Mouse (Mus musculus) limb, embryonic 12.5 days (tissue): ENCODE results near the gene Gal. TPM values are rescaled to one million over a fixed set of nuclear protein-coding genes. Genes with fewer than 3 reads are reported as not detected.

Experiments used
- ATAC-seq: fragments of 200-750 bp; cut with Nextera tagmentation; 2 replicates; pipeline ENCODE4 v1.8.0; 2017; ENCODE audit warnings: low read depth, moderate TSS enrichment; ENCODE audit not compliant: insufficient number of reproducible peaks, insufficient read depth, low FRiP score, low TSS enrichment
- H3K27ac ChIP-seq: fragments of 300-500 bp; sonication (generic); 2 replicates; pipeline ENCODE4 v1.5.1; 2016; ENCODE audit warnings: mild to moderate bottlenecking, moderate library complexity
- H3K27me3 ChIP-seq: fragments of 300-500 bp; sonication (generic); 2 replicates; pipeline ENCODE4 v1.6.1; 2016; ENCODE audit warnings: mild to moderate bottlenecking, moderate library complexity
- H3K36me3 ChIP-seq: fragments of 300-500 bp; sonication (generic); 2 replicates; pipeline ENCODE4 v1.6.1; 2016; ENCODE audit warnings: mild to moderate bottlenecking, moderate library complexity
- H3K4me1 ChIP-seq: fragments of 300-500 bp; sonication (generic); replicated peaks from 2 replicates; pipeline ENCODE4 v1.6.1; 2016
- H3K4me2 ChIP-seq: fragments of 300-500 bp; sonication (generic); 2 replicates; pipeline ENCODE4 v1.6.1; 2016; ENCODE audit warnings: mild to moderate bottlenecking, moderate library complexity
- H3K4me3 ChIP-seq: fragments of 300-500 bp; sonication (generic); replicated peaks from 2 replicates; pipeline ENCODE4 v1.5.1; 2016; ENCODE audit warnings: mild to moderate bottlenecking
- H3K9ac ChIP-seq: fragments of 300-500 bp; sonication (generic); replicated peaks from 2 replicates; pipeline ENCODE4 v1.6.1; 2016; ENCODE audit warnings: mild to moderate bottlenecking, moderate library complexity
- H3K9me3 ChIP-seq: fragments of 300-500 bp; sonication (generic); 2 replicates; pipeline ENCODE4 v1.6.1; 2016; ENCODE audit warnings: mild to moderate bottlenecking, moderate library complexity
- WGBS: fragments of 180-500 bp; shearing (Covaris S2); methylation state at CpG from one replicate; pipeline ENCODE4 v1.1.7; 2016; 5-methylcytosine and 5-hydroxymethylcytosine counted together
- polyA plus RNA-seq: library from polyadenylated mRNA; unstranded; fragments of >200 nt; fragmentation: Nextera tagmentation; extraction: Ambion mirVana; gene quantifications from 2 replicates; pipeline ENCODE4 v1.2.1, GENCODE M21; 2016

The Gal gene
- polyA plus RNA-seq, 1 experiment from 2014 or later, result 2.5 TPM

GRCm38 (mm10) chr19:3388629-3389057, 25.7 kb downstream of the Gal start, which contains the start of gene Tesmin:
Tesmin (plus strand) TSS chr19:3388857.
- peak within 1 kb of the TSS; percentile 81 for H3K4me2 ChIP-seq
- no peak within 1 kb of the TSS for H3K27ac ChIP-seq
- peak within 1 kb of the TSS; percentile 57; the same call in 1 of the 2 replicates for H3K9ac ChIP-seq
- peak; percentile 76 for ATAC-seq
- H3K4me1 ChIP-seq, result peaks cover 4% of the 10 kb centered on the region; the same call in 1 of the 2 replicates
- 3% methylated on average over 32 of the region's 33 CpGs for WGBS
- H3K27me3 ChIP-seq, result no peaks in the 10 kb centered on the region
- H3K9me3 ChIP-seq, result peaks cover 10% of the 10 kb centered on the region
- peaks cover 5% of the 10 kb centered on the region; the same call in 1 of the 2 replicates for H3K36me3 ChIP-seq
- H3K4me3 ChIP-seq, result peak within 1 kb of the TSS; percentile 49

DNA sequence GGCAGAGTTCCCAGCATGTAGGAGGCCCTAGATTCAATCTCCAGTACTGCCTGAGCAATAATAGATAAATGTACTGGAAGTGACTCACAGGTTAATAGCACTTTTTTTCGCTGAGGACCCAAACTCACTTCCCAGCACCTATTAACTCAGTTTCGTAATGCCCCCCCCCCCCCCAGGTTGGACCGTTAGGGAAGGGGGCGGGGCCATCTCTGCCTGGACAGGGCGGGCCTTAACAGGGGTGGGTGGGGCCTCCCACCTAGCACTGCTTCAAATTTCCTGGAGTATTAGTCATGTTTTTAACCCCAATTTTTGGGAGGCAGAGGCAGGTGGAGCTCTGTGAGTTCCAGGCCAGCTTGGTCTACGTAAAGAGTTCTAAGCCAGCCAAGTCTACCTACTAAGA, 26.3 kb downstream of the Gal start:
- no peaks in the 10 kb centered on the region for H3K27me3 ChIP-seq
- H3K9me3 ChIP-seq, result peaks cover 10% of the 10 kb centered on the region
- H3K36me3 ChIP-seq, result peaks cover 5% of the 10 kb centered on the region; the same call in 1 of the 2 replicates
- no peak overlapping the region for H3K27ac ChIP-seq
- H3K4me3 ChIP-seq, result no peak overlapping the region
- ATAC-seq, result no peak
- WGBS, result 65% methylated on average over 6 of the region's 6 CpGs
- H3K9ac ChIP-seq, result no peak overlapping the region
- no peak overlapping the region for H3K4me2 ChIP-seq
- peaks cover 4% of the 10 kb centered on the region; the same call in 1 of the 2 replicates for H3K4me1 ChIP-seq

DNA sequence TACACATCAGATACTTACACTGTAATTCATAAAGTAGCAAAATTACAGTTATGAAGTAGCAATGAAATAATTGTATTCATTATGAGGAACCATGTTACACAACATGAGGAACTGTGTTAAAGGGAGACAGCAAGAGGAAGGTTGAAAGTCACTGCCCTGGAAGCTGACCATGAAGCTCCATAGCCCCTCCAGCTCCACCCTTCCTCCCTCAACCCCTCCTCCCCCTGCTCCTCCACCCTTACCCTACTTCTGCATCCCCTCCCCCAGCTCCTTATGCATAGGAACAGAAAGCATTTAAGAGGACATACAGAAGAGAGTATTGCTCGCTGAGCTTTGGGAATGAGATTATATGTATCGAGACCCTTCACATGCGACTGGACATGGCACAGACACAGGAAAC, 35.7 kb downstream of the Gal start:
- ATAC-seq, result no peak
- WGBS, result 90% methylated on average over 3 of the region's 3 CpGs

DNA sequence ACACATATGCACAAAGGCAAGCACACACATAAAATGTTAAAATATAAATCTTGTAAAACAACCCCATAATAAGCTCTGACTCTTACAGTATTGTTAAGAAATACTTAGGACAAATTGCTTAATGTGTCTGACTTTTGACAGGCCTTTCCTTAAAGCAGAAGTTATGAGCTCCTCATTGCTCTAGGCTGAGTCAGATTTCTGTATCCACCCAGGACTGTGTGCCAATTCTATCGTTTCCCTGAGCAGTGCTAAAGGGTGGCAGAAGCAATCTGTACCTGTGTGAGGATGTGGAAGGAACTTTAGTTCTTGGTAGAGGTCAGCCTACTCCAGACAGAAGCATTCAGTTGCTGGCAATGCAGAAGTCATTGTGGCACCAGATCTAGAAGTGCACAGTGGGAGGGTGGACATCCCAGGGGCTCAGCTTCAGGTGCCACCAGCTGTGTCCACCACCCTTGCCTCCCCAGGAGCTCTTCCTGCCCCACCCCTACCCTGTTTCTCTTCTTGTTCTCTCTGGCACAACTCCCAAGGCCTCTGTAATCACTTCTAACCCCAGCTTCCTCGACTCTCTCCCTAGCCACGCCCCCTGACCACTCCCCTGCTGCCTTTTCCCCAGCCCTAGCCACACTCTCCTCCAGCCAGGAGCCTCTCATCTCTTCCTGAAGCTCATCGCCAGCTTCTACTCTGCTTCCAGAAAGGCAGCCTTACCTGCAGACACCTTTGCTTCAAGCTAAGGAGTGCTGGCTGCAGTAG, 37.2 kb downstream of the Gal start:
- H3K4me1 ChIP-seq, result no peaks in the 10 kb centered on the region

More for the DNA sequence above, 35.7 kb downstream of the Gal start:
- H3K4me1 ChIP-seq, result no peaks in the 10 kb centered on the region
- H3K4me2 ChIP-seq, result no peak overlapping the region
- no peak overlapping the region for H3K9ac ChIP-seq
- no peak overlapping the region for H3K4me3 ChIP-seq
- peaks cover 20% of the 10 kb centered on the region; the same call in 1 of the 2 replicates for H3K36me3 ChIP-seq
- no peaks in the 10 kb centered on the region for H3K9me3 ChIP-seq
- no peak overlapping the region for H3K27ac ChIP-seq
- H3K27me3 ChIP-seq, result no peaks in the 10 kb centered on the region

GRCm38 (mm10) chr19:3375945-3376495, 38.3 kb downstream of the Gal start:
- H3K27ac ChIP-seq, result no peak overlapping the region
- 63% methylated on average over 7 of the region's 7 CpGs for WGBS
- no peaks in the 10 kb centered on the region for H3K27me3 ChIP-seq
- no peaks in the 10 kb centered on the region for H3K9me3 ChIP-seq
- H3K9ac ChIP-seq, result no peak overlapping the region
- H3K4me1 ChIP-seq, result no peaks in the 10 kb centered on the region
- no peak for ATAC-seq
- no peak overlapping the region for H3K4me3 ChIP-seq
- H3K36me3 ChIP-seq, result peaks cover 20% of the 10 kb centered on the region
- no peak overlapping the region for H3K4me2 ChIP-seq

More for the DNA sequence above, 37.2 kb downstream of the Gal start:
- no peak for ATAC-seq
- Histone ChIP-seq H3K36me3 (peaks cover 20% of the 10 kb centered on the region; the same call in 1 of the 2 replicates), H3K27me3 (no peaks in the 10 kb centered on the region), H3K9ac (no peak overlapping the region), H3K4me3 (no peak overlapping the region), H3K9me3 (no peaks in the 10 kb centered on the region), H3K4me2 (no peak overlapping the region), H3K27ac (no peak overlapping the region)
- 28% methylated on average over 4 of the region's 4 CpGs for WGBS

DNA sequence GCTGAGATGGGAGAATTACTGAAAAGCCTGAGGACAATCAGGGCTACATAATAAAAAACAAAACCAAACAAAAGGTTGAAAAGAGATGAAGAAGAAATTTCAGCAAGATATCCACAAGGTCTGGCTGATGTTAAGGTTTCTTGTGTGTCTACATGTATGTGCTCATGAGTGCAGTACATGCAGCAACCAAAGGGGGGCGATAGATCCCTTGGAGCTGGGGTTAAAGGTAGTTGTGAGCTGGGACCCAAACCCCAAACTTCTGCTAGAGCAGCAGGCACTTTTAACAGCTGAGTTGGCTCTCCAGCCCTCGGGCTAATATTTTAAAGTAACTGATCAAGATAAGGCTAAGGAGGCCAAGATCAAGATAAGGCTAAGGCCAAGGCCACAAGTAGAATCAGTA, 40.3 kb downstream of the Gal start:
- Histone ChIP-seq H3K27me3 (no peaks in the 10 kb centered on the region), H3K4me2 (no peak overlapping the region), H3K9me3 (no peaks in the 10 kb centered on the region), H3K4me1 (no peaks in the 10 kb centered on the region), H3K9ac (no peak overlapping the region), H3K36me3 (peaks cover 10% of the 10 kb centered on the region), H3K4me3 (no peak overlapping the region), H3K27ac (no peak overlapping the region)
- WGBS, result 61% methylated on average over 2 of the region's 2 CpGs
- ATAC-seq, result no peak

DNA sequence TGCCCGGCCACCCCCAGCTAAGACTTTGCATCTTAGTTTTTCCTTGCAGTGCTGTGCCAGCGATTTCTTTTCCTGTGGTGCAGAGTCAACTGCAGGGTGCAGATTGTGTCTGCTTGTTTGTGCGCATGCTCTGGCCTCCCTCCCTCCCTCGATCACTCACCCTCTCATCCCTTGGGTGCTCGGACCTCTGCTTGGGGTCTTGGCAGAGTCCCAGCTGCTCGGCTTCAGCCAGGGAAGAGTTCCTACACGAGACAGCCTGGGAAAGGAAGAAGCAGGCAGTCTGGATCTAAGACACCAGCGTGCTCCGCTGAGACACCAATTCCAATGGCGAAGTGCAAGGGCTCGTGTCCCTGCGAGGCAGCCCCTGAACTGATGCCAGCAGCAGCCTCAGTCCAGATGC, 41.0 kb downstream of the Gal start:
- no peaks in the 10 kb centered on the region for H3K4me1 ChIP-seq
- no peak overlapping the region for H3K4me3 ChIP-seq
- no peak overlapping the region for H3K27ac ChIP-seq
- WGBS, result 66% methylated on average over 12 of the region's 12 CpGs
- H3K4me2 ChIP-seq, result no peak overlapping the region
- H3K27me3 ChIP-seq, result no peaks in the 10 kb centered on the region
- no peak overlapping the region for H3K9ac ChIP-seq
- ATAC-seq, result no peak
- H3K36me3 ChIP-seq, result peaks cover 12% of the 10 kb centered on the region
- H3K9me3 ChIP-seq, result no peaks in the 10 kb centered on the region

- ATAC-seq, result no peak
- peaks cover 19% of the 10 kb centered on the region for H3K36me3 ChIP-seq
- no peak overlapping the region for H3K27ac ChIP-seq
- no peak overlapping the region for H3K9ac ChIP-seq
- no peak overlapping the region for H3K4me3 ChIP-seq
- no peak overlapping the region for H3K4me2 ChIP-seq
- H3K27me3 ChIP-seq, result no peaks in the 10 kb centered on the region
- no peaks in the 10 kb centered on the region for H3K9me3 ChIP-seq
- no peaks in the 10 kb centered on the region for H3K4me1 ChIP-seq
- 92% methylated on average over 3 of the region's 3 CpGs for WGBS
Measured at GRCm38 (mm10) chr19:3368276-3368675, 46.1 kb downstream of the Gal start.

DNA sequence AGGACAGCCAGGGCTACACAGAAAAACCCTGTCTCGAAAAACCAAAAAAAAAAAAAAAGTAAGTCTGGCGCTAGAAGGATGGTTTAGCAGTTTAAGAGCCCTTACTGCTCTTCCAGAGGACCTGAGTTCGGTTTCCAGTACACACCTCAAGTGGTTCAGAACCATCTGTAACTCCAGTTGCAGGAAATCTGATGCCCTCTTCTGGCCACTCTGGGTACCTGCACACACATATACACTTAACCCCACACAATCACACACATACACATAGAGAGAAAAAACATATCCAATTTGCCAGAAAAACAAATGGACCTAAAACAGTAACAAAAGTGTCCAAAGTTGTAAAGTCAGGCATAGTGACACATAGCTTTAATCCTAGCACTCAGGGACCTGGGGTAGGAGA, 49.3 kb downstream of the Gal start:
- peaks cover 25% of the 10 kb centered on the region for H3K36me3 ChIP-seq
- ATAC-seq, result no peak
- H3K9me3 ChIP-seq, result no peaks in the 10 kb centered on the region
- H3K4me3 ChIP-seq, result no peak overlapping the region
- no peak overlapping the region for H3K27ac ChIP-seq
- no peaks in the 10 kb centered on the region for H3K27me3 ChIP-seq
- no peak overlapping the region for H3K9ac ChIP-seq
- no peak overlapping the region for H3K4me2 ChIP-seq
- no peaks in the 10 kb centered on the region for H3K4me1 ChIP-seq
- WGBS, result 85% methylated on average over 3 of the region's 3 CpGs

GRCm38 (mm10) chr19:3363510-3363909, 50.8 kb downstream of the Gal start:
- 86% methylated on average over 4 of the region's 4 CpGs for WGBS
- peaks cover 4% of the 10 kb centered on the region; the same call in 1 of the 2 replicates for H3K9me3 ChIP-seq
- peaks cover 24% of the 10 kb centered on the region for H3K36me3 ChIP-seq
- ATAC-seq, result no peak
- no peak overlapping the region for H3K4me2 ChIP-seq
- no peaks in the 10 kb centered on the region for H3K27me3 ChIP-seq
- no peaks in the 10 kb centered on the region for H3K4me1 ChIP-seq
- no peak overlapping the region for H3K27ac ChIP-seq
- H3K9ac ChIP-seq, result no peak overlapping the region
- no peak overlapping the region for H3K4me3 ChIP-seq
